Mouse (Mus musculus) liver, embryonic 11.5 days (tissue): ENCODE results near the gene Sh3bp4. TPM values are rescaled to one million over a fixed set of nuclear protein-coding genes. Genes with fewer than 3 reads are reported as not detected.

Source experiments
- ATAC-seq: fragments of 200-750 bp; cut with Nextera tagmentation; replicated peaks from 2 replicates; pipeline ENCODE4 v1.8.0; 2017; ENCODE audit warnings: moderate number of reproducible peaks, mild to moderate bottlenecking, moderate TSS enrichment, moderate library complexity; ENCODE audit not compliant: low FRiP score
- DNase-seq: peaks from one replicate; pipeline ENCODE4 v3.0.0-alpha.2; 2017; ENCODE audit warnings: low spot score
- H3K27ac ChIP-seq: fragments of 300-500 bp; sonication (generic); 2 replicates; pipeline ENCODE4 v1.5.1; 2014; ENCODE audit warnings: mild to moderate bottlenecking, low read depth, low read length, control low read depth
- H3K27me3 ChIP-seq: fragments of 300-500 bp; sonication (generic); replicated peaks from 2 replicates; pipeline ENCODE4 v1.6.1; 2014; ENCODE audit warnings: low read length, mixed read lengths; ENCODE audit not compliant: control insufficient read depth, insufficient read depth
- H3K36me3 ChIP-seq: fragments of 300-500 bp; sonication (generic); 2 replicates; pipeline ENCODE4 v1.6.1; 2014; ENCODE audit warnings: mild to moderate bottlenecking, low read length, moderate library complexity, mixed read lengths; ENCODE audit not compliant: control insufficient read depth, insufficient read depth
- H3K4me1 ChIP-seq: fragments of 300-500 bp; sonication (generic); replicated peaks from 2 replicates; pipeline ENCODE4 v1.6.1; 2014; ENCODE audit warnings: low read length, mixed read lengths; ENCODE audit not compliant: control insufficient read depth, insufficient read depth
- H3K4me2 ChIP-seq: fragments of 300-500 bp; sonication (generic); 2 replicates; pipeline ENCODE4 v1.6.1; 2014; ENCODE audit warnings: mild to moderate bottlenecking, control low read depth, moderate library complexity
- H3K4me3 ChIP-seq: fragments of 300-500 bp; sonication (generic); 2 replicates; pipeline ENCODE4 v1.5.1; 2014; ENCODE audit warnings: low read depth, low read length, control low read depth
- H3K9ac ChIP-seq: fragments of 300-500 bp; sonication (generic); 2 replicates; pipeline ENCODE4 v1.6.1; 2014; ENCODE audit warnings: low read depth, low read length, control low read depth
- H3K9me3 ChIP-seq: fragments of 300-500 bp; sonication (generic); 2 replicates; pipeline ENCODE4 v1.6.1; 2016; ENCODE audit warnings: low read length, inconsistent platforms, mixed read lengths; ENCODE audit not compliant: control insufficient read depth
- WGBS: fragments of 180-500 bp; shearing (Covaris S2); extraction: QIAGEN DNeasy Blood & Tissue Kit; methylation state at CpG from one replicate; pipeline ENCODE4 v1.1.7; 2014; 5-methylcytosine and 5-hydroxymethylcytosine counted together
- polyA plus RNA-seq: library from polyadenylated mRNA; unstranded; fragments of >200 nt; fragmentation: Nextera tagmentation; extraction: Ambion mirVana; gene quantifications from 2 replicates; pipeline ENCODE4 v1.2.1, GENCODE M21; 2014

Gene Sh3bp4
- polyA plus RNA-seq, 1 experiment from 2014 or later = 4.4 TPM

DNA sequence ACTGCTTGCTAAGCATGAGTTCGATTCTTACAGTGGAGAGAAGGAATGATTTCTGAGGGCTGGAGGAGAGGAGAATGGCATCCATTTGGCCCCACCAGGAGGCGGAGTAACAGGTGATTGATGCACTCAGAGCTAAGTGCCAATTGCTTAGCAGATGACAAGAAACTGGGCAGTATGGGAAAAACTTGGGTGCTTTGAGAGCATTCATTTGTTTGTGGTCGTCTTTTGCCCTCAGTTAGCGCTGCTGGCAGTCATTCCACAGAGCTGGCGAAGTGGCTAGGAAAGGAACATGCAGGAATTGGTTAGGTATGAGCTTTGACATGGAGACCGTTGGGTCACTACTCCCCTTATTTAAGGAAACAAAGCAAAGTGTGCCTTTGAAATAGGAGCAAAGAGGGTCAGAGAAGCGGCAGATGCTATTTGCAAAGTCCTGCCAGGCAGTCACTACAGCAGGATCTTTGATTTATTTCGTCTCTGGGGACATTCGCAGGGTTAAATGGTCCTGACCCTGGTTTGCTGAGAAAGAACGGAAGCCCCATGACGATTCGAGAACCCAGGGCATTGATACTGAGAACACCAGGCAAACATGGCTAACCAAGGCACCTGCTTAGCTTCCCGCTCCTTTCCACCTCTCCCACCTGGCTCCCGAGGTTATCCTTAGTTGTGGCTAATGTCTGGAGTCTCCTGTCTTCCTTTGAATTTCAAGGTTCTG is 12.1 kb downstream of the Sh3bp4 start:
- 63% methylated on average over 14 of the region's 14 CpGs for WGBS
- DNase-seq (no peak), ATAC-seq (no peak)
- Histone ChIP-seq H3K4me3 (no peak overlapping the region), H3K4me2 (no peak overlapping the region), H3K27ac (no peak overlapping the region), H3K9me3 (no peaks in the 10 kb centered on the region), H3K27me3 (no peaks in the 10 kb centered on the region; the same call in 1 of the 2 replicates), H3K4me1 (no peaks in the 10 kb centered on the region), H3K9ac (no peak overlapping the region), H3K36me3 (no peaks in the 10 kb centered on the region)

- 88% methylated on average over 9 of the region's 9 CpGs for WGBS
- no peaks in the 10 kb centered on the region for H3K9me3 ChIP-seq
- no peaks in the 10 kb centered on the region for H3K36me3 ChIP-seq
- H3K27me3 ChIP-seq = no peaks in the 10 kb centered on the region
- H3K4me1 ChIP-seq = no peaks in the 10 kb centered on the region
- H3K9ac ChIP-seq = no peak overlapping the region
- ATAC-seq = no peak
- no peak overlapping the region for H3K4me2 ChIP-seq
- DNase-seq = no peak
- H3K27ac ChIP-seq = no peak overlapping the region
- no peak overlapping the region for H3K4me3 ChIP-seq
These were observed 16.4 kb downstream of the Sh3bp4 start for GRCm38 (mm10) chr1:89086575-89087153.

- Histone ChIP-seq H3K36me3 (no peaks in the 10 kb centered on the region), H3K4me2 (no peak overlapping the region), H3K9me3 (no peaks in the 10 kb centered on the region), H3K4me3 (no peak overlapping the region), H3K27me3 (no peaks in the 10 kb centered on the region), H3K27ac (no peak overlapping the region), H3K9ac (no peak overlapping the region), H3K4me1 (peaks cover 2% of the 10 kb centered on the region; the same call in 1 of the 2 replicates)
- ATAC-seq (no peak), DNase-seq (no peak)
- 61% methylated on average over 10 of the region's 10 CpGs for WGBS
These were observed 17.9 kb downstream of the Sh3bp4 start for GRCm38 (mm10) chr1:89088144-89088543.

DNA sequence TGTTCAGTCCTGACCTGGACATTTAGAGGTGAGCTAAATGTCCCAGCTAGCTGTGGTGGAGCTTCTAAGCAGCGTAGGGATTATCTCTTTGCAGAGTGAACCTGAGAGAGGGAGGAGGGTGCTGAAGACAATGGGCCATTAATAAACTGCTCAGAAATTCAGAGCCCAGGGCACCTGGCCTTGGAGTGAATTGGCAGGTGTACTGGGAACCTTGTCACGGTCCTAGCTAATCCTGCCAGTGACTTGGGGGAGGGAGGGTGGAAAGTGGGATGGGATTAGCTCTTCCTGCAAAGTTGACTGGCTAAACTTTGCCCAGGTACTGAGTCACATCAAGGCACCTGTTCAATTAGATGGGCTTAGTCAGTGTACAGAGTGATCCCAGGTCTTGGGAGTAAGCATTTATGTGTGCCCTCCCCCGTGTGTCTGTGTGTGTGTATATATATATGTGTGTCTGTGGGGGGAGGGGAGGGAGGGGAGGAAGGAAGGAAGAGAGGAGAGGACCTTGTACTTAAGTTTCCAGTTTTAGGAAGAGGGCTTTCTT is 18.6 kb downstream of the Sh3bp4 start:
- Histone ChIP-seq H3K4me3 (no peak overlapping the region), H3K36me3 (no peaks in the 10 kb centered on the region), H3K4me1 (peaks cover 2% of the 10 kb centered on the region; the same call in 1 of the 2 replicates), H3K27ac (no peak overlapping the region), H3K27me3 (no peaks in the 10 kb centered on the region), H3K9ac (no peak overlapping the region), H3K4me2 (no peak overlapping the region), H3K9me3 (no peaks in the 10 kb centered on the region)
- DNase-seq (no peak), ATAC-seq (no peak)
- WGBS = 54% methylated on average over 3 of the region's 3 CpGs

- Histone ChIP-seq H3K36me3 (no peaks in the 10 kb centered on the region), H3K9me3 (no peaks in the 10 kb centered on the region), H3K4me2 (no peak overlapping the region), H3K4me1 (peaks cover 2% of the 10 kb centered on the region; the same call in 1 of the 2 replicates), H3K27ac (no peak overlapping the region), H3K27me3 (no peaks in the 10 kb centered on the region), H3K9ac (no peak overlapping the region), H3K4me3 (no peak overlapping the region)
- WGBS = 53% methylated on average over 21 of the region's 21 CpGs
- ATAC-seq (no peak), DNase-seq (no peak)
These were observed 19.8 kb downstream of the Sh3bp4 start for GRCm38 (mm10) chr1:89089821-89090600.

DNA sequence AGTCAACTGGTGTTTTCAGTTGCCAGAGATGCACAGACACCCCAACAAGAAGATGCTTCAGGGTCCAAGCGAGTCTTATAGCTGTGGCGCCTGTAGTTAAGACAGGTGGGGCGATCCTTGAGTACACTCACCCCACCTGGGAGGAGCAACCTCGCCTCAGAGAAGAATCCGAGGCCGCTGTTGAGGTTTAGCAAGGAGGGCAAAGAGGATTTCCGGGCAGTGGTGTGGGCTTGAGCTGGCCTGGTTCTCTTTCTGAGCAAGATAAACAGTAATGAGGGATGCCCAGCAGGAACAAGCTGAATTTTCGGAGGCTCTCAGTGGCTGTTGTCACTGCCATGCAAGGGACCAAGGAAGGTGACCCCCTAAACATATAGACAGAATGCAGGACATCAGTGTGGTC is 20.5 kb downstream of the Sh3bp4 start:
- 61% methylated on average over 8 of the region's 8 CpGs for WGBS
- Histone ChIP-seq H3K36me3 (no peaks in the 10 kb centered on the region), H3K4me2 (no peak overlapping the region), H3K9me3 (no peaks in the 10 kb centered on the region), H3K4me3 (no peak overlapping the region), H3K4me1 (peaks cover 2% of the 10 kb centered on the region; the same call in 1 of the 2 replicates), H3K27me3 (no peaks in the 10 kb centered on the region), H3K27ac (no peak overlapping the region), H3K9ac (no peak overlapping the region)
- DNase-seq (no peak), ATAC-seq (no peak)

DNA sequence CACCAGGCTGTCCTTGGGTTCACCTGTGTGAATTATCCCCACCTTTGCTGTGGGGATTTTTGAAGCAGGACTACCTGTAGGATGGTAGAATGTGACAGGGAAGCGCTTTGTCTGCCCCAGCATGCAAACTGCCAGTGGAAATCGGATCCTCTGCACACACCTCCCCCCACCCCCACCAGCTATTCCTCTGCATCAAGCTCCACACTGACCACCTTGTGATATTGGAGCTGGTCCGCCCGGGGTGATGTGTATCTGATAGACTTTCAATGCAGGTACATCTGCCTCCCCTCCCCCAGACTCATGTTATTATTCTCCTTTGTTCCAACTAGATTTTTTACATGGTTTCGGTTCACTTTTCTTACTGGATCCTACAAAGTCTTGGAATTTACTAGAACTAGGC is 21.8 kb downstream of the Sh3bp4 start:
- 62% methylated on average over 5 of the region's 5 CpGs for WGBS
- H3K4me1 ChIP-seq = peaks cover 2% of the 10 kb centered on the region; the same call in 1 of the 2 replicates
- no peak for ATAC-seq

GRCm38 (mm10) chr1:89092442-89092991 is 22.3 kb downstream of the Sh3bp4 start:
- Histone ChIP-seq H3K4me1 (peaks cover 2% of the 10 kb centered on the region; the same call in 1 of the 2 replicates), H3K9me3 (no peaks in the 10 kb centered on the region), H3K27me3 (no peaks in the 10 kb centered on the region), H3K27ac (no peak overlapping the region), H3K36me3 (no peaks in the 10 kb centered on the region), H3K4me3 (no peak overlapping the region), H3K9ac (no peak overlapping the region), H3K4me2 (no peak overlapping the region)
- ATAC-seq (no peak), DNase-seq (no peak)
- WGBS = 31% methylated on average over 19 of the region's 19 CpGs

More for the DNA sequence above, 21.8 kb downstream of the Sh3bp4 start:
- Histone ChIP-seq H3K27me3 (no peaks in the 10 kb centered on the region), H3K4me3 (no peak overlapping the region), H3K36me3 (no peaks in the 10 kb centered on the region), H3K9me3 (no peaks in the 10 kb centered on the region), H3K27ac (no peak overlapping the region), H3K9ac (no peak overlapping the region), H3K4me2 (no peak overlapping the region)
- no peak for DNase-seq
